Mouse (Mus musculus) left cerebral cortex, adult 8-10 months (tissue): ENCODE data around the gene Cx3cl1. TPM values are rescaled to one million over a fixed set of nuclear protein-coding genes. Genes with fewer than 3 reads are reported as not detected.

Experiments
- DNase-seq, 2 experiments: peaks; one replicate each; pipeline ENCODE4 v3.0.0; 2022; ENCODE audit warnings: low spot score in 2 of 2
- total RNA-seq, 4 experiments: library from RNA; stranded (reverse); gene quantifications; 2 replicates each; pipeline ENCODE4 v1.2.4; 2022

Cx3cl1 gene
- total RNA-seq, 4 experiments from 2014 or later: 417 to 480 (median 456) TPM

DNA sequence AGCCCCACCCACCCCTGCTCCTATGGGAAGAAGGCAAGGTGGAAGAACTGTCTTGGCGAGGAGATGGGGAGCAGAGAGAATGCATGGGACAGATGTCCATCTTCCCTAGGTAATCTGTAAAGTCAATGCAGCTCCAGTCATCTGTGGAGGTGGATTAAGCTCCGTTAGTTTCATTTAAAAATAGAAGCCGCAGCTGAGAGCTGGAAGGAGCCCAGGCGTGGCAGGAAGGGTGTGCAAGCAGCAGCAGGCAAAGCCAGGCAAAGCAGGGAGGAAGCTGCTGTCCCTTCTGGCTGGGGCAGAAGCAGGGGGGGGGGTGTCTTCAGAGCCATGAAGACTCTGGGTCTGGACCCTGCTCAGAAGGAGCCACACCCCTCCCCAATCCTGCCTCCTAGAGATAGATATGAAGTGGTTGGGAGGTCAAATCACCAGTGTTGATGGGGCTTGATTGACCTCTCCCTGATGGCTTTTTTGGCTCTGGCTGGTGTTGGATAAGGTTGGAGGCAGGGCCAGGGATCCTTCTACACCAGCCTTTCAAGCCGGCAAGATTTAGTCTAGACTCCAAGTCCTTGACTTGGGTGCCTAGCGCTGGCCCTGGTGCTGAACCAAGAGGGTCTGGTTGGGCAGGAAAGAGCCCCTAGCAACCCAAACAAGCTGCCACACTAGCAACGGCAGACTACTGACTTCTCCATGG, 28.6 kb downstream of the Cx3cl1 start:
- DNase-seq: peak in 1 of 2 experiments; percentile 72

DNA sequence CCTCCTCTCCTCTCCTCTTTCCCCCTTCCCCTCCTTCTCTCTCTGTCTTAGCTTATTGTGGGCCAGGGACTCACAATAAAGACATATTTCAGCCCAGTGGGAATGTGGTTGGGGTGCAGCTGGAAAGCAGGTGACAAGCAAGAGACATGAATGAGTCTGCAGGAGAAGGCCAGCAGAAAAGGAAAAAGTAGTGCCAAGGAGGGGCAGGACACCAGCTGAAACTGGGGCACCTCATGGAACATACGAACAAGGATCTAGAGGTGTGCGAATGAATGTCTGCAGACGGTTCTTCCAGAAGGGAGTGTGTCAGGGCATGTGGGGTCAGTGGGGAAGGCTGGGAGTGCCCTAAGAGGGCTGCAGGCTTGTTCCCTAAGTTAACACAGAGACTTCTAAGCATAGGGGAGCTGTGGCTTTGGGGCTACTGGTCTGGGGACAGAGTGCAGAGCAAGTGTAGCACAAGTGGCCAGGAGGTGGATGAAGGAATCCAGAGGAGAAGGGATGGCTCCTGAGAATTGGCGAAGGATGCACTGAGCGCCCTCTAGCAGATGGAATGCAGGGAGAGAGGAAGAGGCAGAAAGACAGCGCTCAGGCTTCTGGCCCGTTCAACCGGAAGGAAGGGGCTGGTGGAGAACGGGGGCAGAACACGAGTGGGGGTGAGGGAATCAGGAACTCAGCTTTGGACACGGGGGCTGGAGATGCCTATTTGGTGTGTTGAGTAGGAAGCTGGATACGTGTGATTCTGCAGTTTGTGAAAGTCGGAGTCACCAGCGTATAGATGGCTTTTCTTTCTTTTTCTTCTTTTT, 29.7 kb downstream of the Cx3cl1 start:
- DNase-seq: peak in 1 of 2 experiments; percentile 77

DNA sequence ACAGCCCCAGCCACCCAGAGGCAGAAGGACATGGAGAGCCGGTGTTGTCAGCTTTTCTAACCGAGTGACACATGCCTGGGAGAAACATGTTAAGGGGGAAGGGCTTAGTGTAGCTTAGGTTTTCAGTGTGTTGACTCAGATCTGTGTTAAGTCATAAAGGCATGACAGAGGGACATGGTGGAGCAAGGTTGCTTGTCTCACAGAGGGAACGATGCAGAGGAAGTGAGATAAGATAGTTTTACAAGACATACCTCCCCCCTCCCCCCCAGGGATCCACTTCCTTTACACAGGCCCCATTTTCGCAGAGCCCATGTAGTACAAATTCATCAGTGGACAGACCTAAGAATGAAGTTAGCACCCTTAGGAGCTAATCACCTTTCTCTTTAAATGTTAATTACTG, 30.6 kb downstream of the Cx3cl1 start:
- no peak for DNase-seq

DNA sequence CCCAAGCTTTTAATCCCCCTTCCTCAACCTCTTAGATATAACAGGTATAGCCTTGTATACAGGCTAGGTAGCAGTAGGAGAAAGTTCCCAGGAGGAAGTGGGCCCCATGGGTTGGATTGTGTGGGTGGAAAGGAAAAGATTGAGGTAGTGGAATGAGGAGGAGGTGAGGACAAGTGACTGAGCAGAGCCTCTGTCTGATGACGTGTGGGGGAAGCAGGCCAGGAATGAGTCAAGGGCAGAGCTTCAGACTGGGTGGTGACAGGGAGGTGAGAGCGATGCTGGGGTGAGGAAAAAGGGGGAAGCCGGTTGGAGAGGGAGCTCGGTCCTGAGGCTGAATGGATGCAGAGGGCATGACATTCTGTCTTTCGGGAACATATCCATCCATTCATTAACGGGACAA, 31.7 kb downstream of the Cx3cl1 start:
- DNase-seq: peak in 1 of 2 experiments; percentile 70

DNA sequence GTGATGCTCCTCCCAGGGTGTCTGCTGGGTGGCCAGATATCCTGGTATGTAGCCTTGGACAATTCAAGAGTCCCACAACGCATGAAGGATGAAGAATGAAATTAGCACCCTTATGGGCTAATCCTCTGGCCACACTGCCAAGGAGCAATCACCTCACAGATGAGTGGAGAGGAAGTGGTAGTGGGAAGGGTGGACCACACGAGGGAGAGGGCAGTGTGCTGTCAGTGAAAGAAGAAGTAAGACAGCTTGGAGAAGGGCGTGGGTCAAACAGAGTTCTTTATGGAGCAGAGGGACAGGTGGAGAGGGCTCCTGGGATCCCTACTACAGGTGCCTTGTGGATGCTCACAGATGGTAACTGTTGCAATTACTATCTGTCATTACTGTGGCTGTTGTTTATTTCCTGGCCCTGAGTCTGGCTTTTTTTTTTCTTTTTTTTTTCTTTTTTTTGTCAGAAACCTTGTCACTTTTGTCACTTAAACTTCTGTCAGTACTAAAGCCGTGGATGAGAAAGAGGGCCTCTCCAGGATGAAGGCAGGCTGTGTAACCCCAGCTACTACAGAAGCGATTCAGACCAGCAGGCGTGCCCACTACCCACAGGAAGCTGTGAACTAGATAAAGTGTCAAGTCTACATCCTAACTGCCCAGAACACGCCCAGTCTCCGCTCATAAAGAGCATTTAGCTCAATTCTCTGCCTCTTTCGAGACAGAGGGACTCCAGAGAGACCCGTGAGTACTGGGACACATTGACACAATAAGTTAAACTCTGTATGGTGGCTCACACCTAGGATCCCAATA, 32.9 kb downstream of the Cx3cl1 start:
- no peak for DNase-seq

DNA sequence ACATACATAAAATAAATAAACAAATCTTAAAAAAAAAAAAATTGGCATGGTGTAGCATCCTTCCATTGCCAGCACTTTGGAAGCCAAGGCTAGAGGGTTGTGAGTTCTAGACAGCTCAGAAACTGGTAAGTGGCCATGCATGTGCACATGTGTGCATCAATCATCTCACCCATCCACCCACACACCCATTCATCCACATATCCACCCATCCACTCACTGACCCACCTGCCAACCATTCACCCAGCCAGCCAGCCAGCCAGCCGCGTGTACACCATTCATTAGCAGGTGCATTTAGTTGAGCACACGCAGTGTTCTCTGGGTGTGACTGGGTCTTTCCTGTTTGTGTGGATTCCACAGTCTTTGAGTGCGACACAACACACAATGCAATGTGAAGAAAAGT, 34.0 kb downstream of the Cx3cl1 start:
- no peak for DNase-seq

DNA sequence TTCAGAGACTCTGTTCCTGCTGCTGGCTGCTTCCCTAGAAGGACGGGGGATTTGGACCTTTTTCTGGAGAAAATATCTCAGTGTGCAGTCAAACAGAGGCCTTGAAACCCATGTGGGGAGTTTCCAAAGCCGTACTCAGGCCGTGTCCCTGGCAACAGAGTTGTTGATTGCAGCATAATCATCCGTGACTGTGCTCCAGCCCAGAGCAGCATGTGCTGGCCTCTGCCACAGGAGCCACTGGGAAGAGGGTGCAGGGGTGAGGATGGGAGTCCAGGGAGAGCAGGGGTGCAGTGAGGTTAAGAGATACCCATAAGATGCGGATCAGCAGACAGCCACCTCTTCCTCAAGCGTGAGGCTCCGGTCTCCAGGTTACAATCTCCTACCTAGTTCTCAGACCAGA, 35.7 kb downstream of the Cx3cl1 start:
- DNase-seq: no peak

DNA sequence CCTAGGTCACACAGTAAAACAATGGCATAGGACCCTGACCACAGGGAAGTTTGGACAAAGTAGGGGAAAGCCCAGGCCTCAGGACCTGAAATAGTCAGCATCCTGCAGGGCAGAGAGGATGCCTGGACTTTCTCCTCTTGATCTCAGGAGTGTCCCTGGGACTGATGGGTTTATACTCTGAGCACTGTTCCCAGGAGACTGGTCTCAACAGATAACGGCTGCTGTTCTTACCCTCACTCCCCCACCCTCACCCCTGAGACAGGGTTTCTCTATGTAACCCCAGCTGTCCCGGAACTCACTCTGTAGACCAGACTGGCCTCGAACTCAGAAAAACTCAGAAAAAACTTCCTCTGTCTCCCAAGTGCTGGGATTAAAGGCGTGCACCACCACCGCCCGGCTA, 36.6 kb downstream of the Cx3cl1 start:
- no peak for DNase-seq

DNA sequence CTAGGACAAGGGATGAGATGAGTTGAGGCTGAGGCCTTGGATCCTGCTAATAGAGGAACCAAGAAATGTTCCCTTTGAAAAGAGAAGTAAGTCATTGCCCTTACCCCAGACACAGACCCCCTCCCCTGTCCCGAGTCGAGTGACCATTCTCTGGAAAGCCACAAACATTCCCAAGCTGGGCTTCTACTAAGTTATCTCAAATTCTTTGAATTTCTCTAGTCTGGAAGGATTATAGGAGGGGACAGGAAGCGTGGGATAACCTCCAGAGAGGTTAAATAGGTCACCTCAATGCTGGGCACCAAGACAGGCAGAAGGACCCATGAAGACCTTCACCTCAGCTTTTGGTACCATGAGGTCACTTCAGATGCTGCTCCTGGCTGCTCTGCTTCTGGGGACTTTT, 38.3 kb downstream of the Cx3cl1 start, which contains the start of gene Ccl17:
Ccl17 (plus strand) TSS at position 301 of the 400 bp plus-strand sequence.
- no peak for DNase-seq

DNA sequence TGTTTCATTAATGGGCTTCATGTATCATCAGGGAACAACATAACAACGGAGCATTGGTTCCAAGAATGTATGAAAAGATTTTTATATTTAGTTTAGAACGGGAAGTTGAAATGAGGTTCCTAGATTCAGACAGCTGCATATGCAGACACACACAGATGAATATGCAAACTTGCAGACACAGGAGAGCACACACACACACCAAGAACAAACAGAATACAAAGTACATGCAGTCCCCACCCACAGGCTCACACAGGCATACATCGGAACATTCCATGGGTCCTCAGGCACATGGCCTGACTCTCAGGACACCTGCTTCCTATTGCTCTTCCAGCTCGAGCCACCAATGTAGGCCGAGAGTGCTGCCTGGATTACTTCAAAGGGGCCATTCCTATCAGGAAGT, 39.0 kb downstream of the Cx3cl1 start:
- no peak for DNase-seq

DNA sequence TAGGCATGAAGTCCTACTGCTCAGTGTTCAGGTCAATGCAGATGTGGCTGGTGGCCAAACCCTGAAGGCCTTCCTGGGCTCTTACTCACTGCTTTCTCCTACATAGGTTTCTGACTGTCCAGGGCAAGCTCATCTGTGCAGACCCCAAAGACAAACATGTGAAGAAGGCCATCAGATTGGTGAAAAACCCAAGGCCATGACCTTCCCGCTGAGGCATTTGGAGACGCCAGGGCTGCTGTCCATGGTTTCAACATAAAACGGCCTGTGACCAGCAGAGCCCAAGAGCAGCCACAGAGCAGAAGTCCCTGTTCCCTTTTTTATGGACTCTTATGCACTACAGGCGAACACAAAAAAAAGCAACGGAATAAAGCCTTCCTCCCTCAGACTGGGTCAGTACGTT, 39.8 kb downstream of the Cx3cl1 start:
- DNase-seq: no peak

DNA sequence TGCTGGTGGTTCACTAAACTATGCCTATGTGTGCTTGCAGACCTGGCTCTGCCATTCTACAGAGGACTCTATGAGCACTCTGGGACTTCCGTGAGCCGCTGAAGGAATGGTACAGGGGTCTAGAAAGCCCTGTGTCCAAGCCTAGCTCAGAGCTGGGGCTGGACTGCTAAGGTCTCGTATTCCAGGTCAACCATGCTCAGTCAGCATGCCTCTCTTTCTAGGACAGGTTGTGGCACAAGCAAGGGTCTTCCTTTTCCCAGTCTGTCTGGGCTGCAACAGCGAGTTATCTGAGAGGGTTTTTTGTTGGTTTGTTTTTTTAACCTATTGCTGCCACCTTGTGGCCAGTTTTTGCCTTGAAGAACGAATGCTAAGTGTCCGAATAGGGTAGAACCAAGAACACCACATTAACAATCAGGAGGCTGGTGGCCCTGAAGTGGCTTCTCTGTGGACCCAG, 40.9 kb downstream of the Cx3cl1 start:
- DNase-seq: peak; percentile 77 to 92

DNA sequence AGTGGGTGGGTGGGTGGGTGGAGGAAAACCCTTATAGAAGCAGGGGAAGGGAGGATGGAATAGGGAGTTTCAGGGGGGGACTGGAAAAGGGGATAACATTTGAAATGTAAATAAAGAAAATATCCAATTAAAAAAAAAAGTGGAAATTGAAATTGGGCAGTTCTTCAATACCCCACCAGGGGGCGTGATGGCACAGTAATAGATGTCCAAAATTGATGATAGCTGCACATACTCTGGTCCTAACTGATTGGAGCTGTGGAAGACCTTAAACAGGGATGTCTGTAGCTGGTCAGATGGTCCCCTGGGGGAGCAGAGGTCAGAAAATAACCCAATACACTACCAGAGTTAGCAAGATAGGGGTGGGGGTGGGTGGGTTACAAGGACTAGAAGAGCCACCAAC, 42.7 kb downstream of the Cx3cl1 start:
- no peak for DNase-seq

DNA sequence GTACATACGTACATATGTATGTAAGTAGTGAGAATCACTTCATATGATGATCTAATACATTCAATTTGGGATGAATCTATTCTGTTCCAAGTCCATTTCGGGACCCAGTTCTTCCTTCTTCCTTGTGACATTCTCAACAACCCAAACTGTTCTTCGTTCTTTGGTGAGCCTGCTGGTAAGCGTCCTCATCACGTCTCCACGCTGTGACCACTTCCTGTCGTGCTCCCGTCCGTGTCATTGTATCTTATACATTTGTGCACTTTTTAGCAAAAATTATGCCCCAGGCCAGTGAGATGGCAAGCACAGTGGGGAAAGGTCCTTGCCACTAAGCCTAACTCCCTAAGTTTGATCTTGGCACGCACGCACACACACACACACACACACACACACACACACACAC, 46.1 kb downstream of the Cx3cl1 start:
- no peak for DNase-seq

DNA sequence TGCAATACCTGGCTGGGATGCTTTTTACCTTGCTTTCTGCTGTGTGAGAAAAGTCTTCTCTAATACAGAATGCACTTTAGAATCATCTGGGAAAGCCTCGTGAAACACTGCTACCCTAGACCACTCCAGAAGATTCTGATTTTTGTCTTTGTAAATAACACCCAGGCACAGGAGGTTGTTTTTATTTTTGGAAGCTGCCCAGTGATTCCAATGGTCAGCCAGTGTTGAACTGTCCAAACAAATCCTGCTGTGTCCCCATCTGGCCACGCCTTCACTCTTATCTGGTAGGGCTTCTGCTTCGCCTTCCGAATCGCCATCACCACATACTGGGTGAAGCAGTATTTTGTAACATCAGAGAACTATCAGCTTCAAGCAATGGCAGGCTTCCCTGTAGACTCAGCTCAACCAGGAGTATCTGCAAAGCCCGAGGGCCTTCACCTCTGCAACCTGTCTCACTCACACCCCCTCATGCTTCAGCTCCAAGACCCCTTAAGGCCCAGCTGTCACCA, 47.9 kb downstream of the Cx3cl1 start:
- DNase-seq: no peak

DNA sequence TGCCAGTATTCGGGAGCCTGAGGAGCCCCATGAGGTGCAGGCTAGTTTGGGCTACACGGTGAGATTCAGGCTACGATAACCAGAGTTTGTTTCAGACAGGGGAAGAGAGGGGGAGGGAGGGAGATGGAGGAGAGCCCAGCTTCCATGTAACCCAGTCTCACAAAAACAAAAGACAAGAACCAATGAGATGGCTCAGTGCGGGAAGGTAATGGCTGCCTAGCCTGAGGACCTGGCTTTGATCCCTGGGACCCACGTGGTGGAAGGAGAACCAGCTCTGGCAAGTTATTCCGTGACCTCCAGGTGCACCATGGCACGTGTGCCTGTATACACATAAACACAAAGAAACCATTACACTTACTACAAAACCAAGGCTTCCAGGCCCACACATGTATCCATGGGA, 48.7 kb downstream of the Cx3cl1 start:
- DNase-seq: no peak

DNA sequence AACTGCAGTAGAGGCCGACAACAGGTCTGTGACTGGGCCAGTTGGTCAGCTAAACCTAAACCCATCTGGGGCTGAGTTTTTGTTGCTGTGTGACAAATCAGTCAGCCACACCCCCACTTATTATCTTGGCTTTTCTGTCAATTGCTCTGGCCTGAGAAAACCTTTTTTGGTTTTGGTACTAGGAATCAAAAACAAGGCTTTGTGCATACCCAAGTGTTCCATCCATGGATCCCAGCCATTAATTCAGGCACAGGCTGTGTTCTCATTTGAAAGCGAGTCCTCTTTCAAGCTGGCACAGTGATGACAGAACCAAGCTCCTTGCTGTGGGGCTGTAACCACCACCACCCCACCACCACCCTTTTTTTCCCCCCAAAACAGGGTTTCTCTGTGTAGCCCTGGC, 49.6 kb downstream of the Cx3cl1 start:
- no peak for DNase-seq

DNA sequence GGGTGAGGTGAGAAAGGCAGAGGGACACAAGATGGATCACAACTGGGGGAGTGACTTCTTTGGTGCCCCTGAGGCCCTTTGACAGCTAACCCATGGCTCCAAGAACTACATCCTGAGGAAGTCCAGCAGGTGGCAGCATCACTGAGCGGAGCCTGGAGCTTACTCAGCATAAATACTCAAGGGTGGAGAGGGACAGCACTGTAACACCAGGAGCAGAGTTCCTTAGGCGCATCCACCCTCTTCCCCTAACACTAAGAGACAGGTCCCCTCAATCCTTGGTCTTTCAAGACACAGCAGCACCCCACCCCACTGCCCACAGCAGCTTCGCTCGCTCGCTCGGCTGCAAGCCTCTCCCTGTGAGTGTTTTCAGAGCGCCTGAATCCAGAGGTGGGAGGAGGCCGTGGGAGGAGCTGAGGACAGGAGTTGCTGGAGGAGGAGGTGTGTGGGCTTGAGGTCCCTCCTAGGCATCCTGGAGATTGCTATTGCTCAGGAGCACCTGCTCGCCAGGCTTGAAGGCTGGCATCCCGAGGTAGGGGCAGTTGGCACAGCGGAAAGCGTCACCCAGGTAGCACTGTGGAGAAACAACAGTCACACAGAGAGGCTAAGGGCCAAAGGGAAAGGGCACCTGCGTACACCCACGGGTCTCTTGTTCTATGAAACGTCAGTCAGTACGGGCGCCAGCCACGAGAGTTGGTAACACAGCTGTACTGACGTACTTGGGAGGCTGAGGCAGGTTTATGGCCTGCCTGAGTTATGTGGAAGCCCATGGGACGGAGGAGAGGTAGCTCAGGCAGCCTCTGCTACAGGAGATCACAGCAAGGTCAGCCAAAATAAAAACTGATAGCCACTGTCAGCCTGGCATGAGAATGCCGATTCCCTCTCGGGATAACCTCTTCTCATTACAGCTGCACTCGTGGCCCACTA, 51.1 kb downstream of the Cx3cl1 start:
- DNase-seq: no peak

DNA sequence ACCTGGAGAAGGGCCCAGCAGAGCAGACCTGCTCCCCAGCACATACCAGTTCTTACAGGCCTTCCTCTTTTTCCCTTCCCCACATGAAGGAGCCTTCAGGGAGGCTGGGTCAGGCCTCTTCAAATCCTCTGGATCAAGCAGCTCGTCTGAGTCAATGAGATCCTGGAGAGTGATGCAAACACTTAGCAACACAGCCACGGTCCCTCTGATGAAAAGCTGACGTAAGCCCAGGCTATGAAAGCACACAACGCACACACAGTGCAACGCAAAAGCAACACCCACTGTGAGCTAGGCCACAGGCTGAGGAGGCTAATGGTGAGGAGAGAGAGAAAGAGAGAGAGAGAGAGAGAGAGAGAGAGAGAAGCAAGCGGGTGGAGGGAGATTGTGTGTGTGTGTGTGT, 53.4 kb downstream of the Cx3cl1 start:
- no peak for DNase-seq

DNA sequence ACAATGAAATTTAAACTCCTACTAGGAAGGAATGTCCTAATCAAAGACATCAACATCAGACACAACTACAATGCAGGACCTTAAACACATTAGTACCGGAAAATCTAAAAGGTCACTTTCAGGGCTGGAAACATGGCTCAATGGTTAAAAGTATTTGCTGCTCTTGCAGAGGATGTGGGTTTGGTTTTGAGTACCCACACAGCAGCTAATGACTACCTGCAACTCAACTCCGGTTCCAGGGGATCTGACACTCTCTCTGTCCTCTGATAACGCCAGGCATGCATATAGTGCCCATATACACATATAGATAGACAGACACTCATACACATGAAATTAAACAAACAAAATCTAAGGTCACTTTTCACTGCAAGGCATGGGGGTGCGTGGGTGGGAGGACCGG, 54.4 kb downstream of the Cx3cl1 start:
- DNase-seq: no peak

DNA sequence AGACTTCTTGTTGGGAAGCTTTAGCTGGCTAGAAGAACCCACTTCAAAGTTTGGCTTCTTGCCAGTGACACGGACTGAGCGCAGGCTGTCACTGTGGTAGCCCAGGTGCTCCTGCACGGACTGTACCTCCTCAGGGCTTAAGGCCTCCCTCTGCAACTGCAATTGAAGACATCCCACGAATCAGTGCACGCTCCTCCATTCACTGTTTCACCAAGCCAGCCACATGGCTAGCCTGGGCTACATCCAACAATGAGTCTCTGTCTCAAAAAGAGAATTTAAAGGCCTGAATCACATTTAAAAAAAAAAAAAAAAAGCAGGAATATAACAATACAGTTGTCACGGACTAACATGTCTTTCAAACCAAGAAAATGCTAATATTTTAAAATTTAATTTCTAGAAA, 56.5 kb downstream of the Cx3cl1 start:
- DNase-seq: no peak
